Mouse (Mus musculus) bone marrow macrophage, adult 2 months (primary cell): Measurements from ENCODE around the gene Tmtc4.

Experiments
- CTCF ChIP-seq: IDR thresholded peaks from 2 replicates; pipeline ENCODE4 v1.5.1; 2012; ENCODE audit warnings: low read depth, mild to moderate bottlenecking, low read length, moderate library complexity
- POLR2A ChIP-seq: IDR thresholded peaks from 2 replicates; pipeline ENCODE4 v1.6.1; 2012; ENCODE audit warnings: mild to moderate bottlenecking, low read depth, low read length, borderline replicate concordance

DNA sequence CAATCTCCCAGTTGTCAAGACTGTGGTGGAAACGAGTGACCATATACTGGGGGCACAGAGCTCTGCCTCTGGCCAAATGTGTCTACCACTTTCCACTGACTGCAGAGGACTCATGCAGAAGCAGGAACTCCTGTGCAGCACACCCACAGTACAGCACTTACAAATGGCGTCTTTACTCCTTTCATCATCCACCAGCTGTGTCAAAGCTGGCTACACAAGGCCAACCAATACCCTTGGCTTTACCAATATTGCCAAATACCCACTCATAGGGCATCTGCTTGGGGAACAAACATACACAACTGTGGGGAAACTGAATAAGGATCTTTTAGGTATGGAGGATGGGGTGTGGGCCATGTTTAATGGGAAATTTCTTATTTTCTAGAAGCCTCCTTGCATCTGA, 82.1 kb downstream of the Tmtc4 start:
- TF ChIP-seq CTCF (no peak), POLR2A (no peak)
